Mouse (Mus musculus): Measurements from ENCODE around the gene Morf4l1. TPM values are rescaled to one million over a fixed set of nuclear protein-coding genes. Genes with fewer than 3 reads are reported as not detected.

The Morf4l1 gene
- polyA plus RNA-seq, 1 experiment, result 261 TPM

GRCm38 (mm10) chr9:90135466-90135865 is 20.9 kb upstream of the Morf4l1 start:
- TF ChIP-seq POLR2A (IDR thresholded peaks at IDR 0.05; ENCODE audit: insufficient read depth, low read depth, low read length) (no peak), CTCF (IDR thresholded peaks at IDR 0.05; ENCODE audit: insufficient read depth, low read depth, low read length) (no peak)
- Histone ChIP-seq H3K27ac (ENCODE audit: insufficient read depth, low read depth, low read length) (no peak overlapping the region), H3K4me3 (ENCODE audit: insufficient read depth, low read depth, low read length) (no peak overlapping the region), H3K4me1 (ENCODE audit: control insufficient read depth, insufficient read depth, low read length) (no peaks in the 10 kb centered on the region)
- WGBS, result 84% methylated on average over 8 of the region's 8 CpGs

- no peak overlapping the region for H3K4me3 ChIP-seq (ENCODE audit: insufficient read depth, low read depth, low read length)
- no peak overlapping the region for H3K27ac ChIP-seq (ENCODE audit: insufficient read depth, low read depth, low read length)
- TF ChIP-seq POLR2A (IDR thresholded peaks at IDR 0.05; ENCODE audit: insufficient read depth, low read depth, low read length) (no peak), CTCF (IDR thresholded peaks at IDR 0.05; ENCODE audit: insufficient read depth, low read depth, low read length) (no peak)
- no peaks in the 10 kb centered on the region for H3K4me1 ChIP-seq (ENCODE audit: control insufficient read depth, insufficient read depth, low read length)
- WGBS, result 71% methylated on average over 7 of the region's 7 CpGs
Measured at GRCm38 (mm10) chr9:90133562-90134355, 19.2 kb upstream of the Morf4l1 start.

GRCm38 (mm10) chr9:90128636-90129201 is 14.1 kb upstream of the Morf4l1 start:
- TF ChIP-seq CTCF (IDR thresholded peaks at IDR 0.05; ENCODE audit: insufficient read depth, low read depth, low read length) (no peak), POLR2A (IDR thresholded peaks at IDR 0.05; ENCODE audit: insufficient read depth, low read depth, low read length) (no peak)
- Histone ChIP-seq H3K4me1 (ENCODE audit: control insufficient read depth, insufficient read depth, low read length) (0 out of 2 replicates have a peak, but pooled peaks cover 3% of the 10 kb centered on the region), H3K27ac (ENCODE audit: insufficient read depth, low read depth, low read length) (no peak overlapping the region), H3K4me3 (ENCODE audit: insufficient read depth, low read depth, low read length) (no peak overlapping the region)
- 90% methylated on average over 6 of the region's 6 CpGs for WGBS

- 71% methylated on average over 6 of the region's 6 CpGs for WGBS
- Histone ChIP-seq H3K4me1 (ENCODE audit: control insufficient read depth, insufficient read depth, low read length) (0 out of 2 replicates have a peak, but pooled peaks cover 3% of the 10 kb centered on the region), H3K4me3 (ENCODE audit: insufficient read depth, low read depth, low read length) (no peak overlapping the region), H3K27ac (ENCODE audit: insufficient read depth, low read depth, low read length) (no peak overlapping the region)
- TF ChIP-seq CTCF (IDR thresholded peaks at IDR 0.05; ENCODE audit: insufficient read depth, low read depth, low read length) (no peak), POLR2A (IDR thresholded peaks at IDR 0.05; ENCODE audit: insufficient read depth, low read depth, low read length) (no peak)
Measured at GRCm38 (mm10) chr9:90127146-90127545, 12.6 kb upstream of the Morf4l1 start.

- H3K4me1 ChIP-seq (ENCODE audit: control insufficient read depth, insufficient read depth, low read length), result 0 out of 2 replicates have a peak, but pooled peaks cover 3% of the 10 kb centered on the region
- TF ChIP-seq CTCF (IDR thresholded peaks at IDR 0.05; ENCODE audit: insufficient read depth, low read depth, low read length) (peak; percentile 14; the same call in 1 of the 2 replicates), POLR2A (IDR thresholded peaks at IDR 0.05; ENCODE audit: insufficient read depth, low read depth, low read length) (no peak)
- 3% methylated on average over 30 of the region's 30 CpGs for WGBS
- no peak overlapping the region for H3K27ac ChIP-seq (ENCODE audit: insufficient read depth, low read depth, low read length)
- peak overlapping the region; percentile 19; the same call in 1 of the 2 replicates for H3K4me3 ChIP-seq (ENCODE audit: insufficient read depth, low read depth, low read length)
Measured at GRCm38 (mm10) chr9:90126260-90127010, 11.9 kb upstream of the Morf4l1 start.

GRCm38 (mm10) chr9:90125416-90126099 is 11.0 kb upstream of the Morf4l1 start:
- no peak overlapping the region for H3K4me3 ChIP-seq (ENCODE audit: insufficient read depth, low read depth, low read length)
- 0 out of 2 replicates have a peak, but pooled peaks cover 3% of the 10 kb centered on the region for H3K4me1 ChIP-seq (ENCODE audit: control insufficient read depth, insufficient read depth, low read length)
- H3K27ac ChIP-seq (ENCODE audit: insufficient read depth, low read depth, low read length), result no peak overlapping the region
- TF ChIP-seq CTCF (IDR thresholded peaks at IDR 0.05; ENCODE audit: insufficient read depth, low read depth, low read length) (no peak), POLR2A (IDR thresholded peaks at IDR 0.05; ENCODE audit: insufficient read depth, low read depth, low read length) (no peak)
- WGBS, result 15% methylated on average over 7 of the region's 7 CpGs

GRCm38 (mm10) chr9:90124873-90125245 is 10.3 kb upstream of the Morf4l1 start:
- 20% methylated on average over 8 of the region's 8 CpGs for WGBS
- H3K27ac ChIP-seq (ENCODE audit: insufficient read depth, low read depth, low read length), result no peak overlapping the region
- TF ChIP-seq CTCF (IDR thresholded peaks at IDR 0.05; ENCODE audit: insufficient read depth, low read depth, low read length), result no peak
- no peak for TF ChIP-seq POLR2A (IDR thresholded peaks at IDR 0.05; ENCODE audit: insufficient read depth, low read depth, low read length)
- H3K4me1 ChIP-seq (ENCODE audit: control insufficient read depth, insufficient read depth, low read length), result 0 out of 2 replicates have a peak, but pooled peaks cover 3% of the 10 kb centered on the region
- H3K4me3 ChIP-seq (ENCODE audit: insufficient read depth, low read depth, low read length), result no peak overlapping the region

- WGBS, result 54% methylated on average over 11 of the region's 11 CpGs
- 0 out of 2 replicates have a peak, but pooled peaks cover 3% of the 10 kb centered on the region for H3K4me1 ChIP-seq (ENCODE audit: control insufficient read depth, insufficient read depth, low read length)
- no peak overlapping the region for H3K4me3 ChIP-seq (ENCODE audit: insufficient read depth, low read depth, low read length)
- no peak overlapping the region for H3K27ac ChIP-seq (ENCODE audit: insufficient read depth, low read depth, low read length)
- TF ChIP-seq CTCF (IDR thresholded peaks at IDR 0.05; ENCODE audit: insufficient read depth, low read depth, low read length), result no peak
- no peak for TF ChIP-seq POLR2A (IDR thresholded peaks at IDR 0.05; ENCODE audit: insufficient read depth, low read depth, low read length)
Measured at GRCm38 (mm10) chr9:90124156-90124872, 9.7 kb upstream of the Morf4l1 start.

Measured in olfactory bulb, adult 2 months (tissue).